Mouse (Mus musculus): Measurements from ENCODE around the gene B230219D22Rik. TPM values are rescaled to one million over a fixed set of nuclear protein-coding genes. Genes with fewer than 3 reads are reported as not detected.

The B230219D22Rik gene
- polyA plus RNA-seq, 1 experiment from 2014 or later, result 50.5 TPM

GRCm38 (mm10) chr13:55727120-55727838 lies 34.4 kb downstream of the B230219D22Rik start, which contains the start of gene Pcbd2:
Gene Pcbd2, plus strand, starts transcription at chr13:55727368.
- H3K27me3 ChIP-seq, result no peaks in the 10 kb centered on the region
- H3K9ac ChIP-seq, result peak within 1 kb of the TSS; percentile 82
- H3K27ac ChIP-seq, result peak within 1 kb of the TSS; percentile 95
- ATAC-seq (replicated peaks; ENCODE audit: insufficient number of reproducible peaks, insufficient read depth, low FRiP score, low read depth), result peak; percentile 90
- H3K9me3 ChIP-seq (replicated peaks), result no peaks in the 10 kb centered on the region
- WGBS, result under 1% methylated on average over 71 of the region's 73 CpGs
- H3K4me1 ChIP-seq (replicated peaks), result no peaks in the 10 kb centered on the region
- peak within 1 kb of the TSS; percentile 85 for H3K4me2 ChIP-seq
- H3K36me3 ChIP-seq, result peaks cover 13% of the 10 kb centered on the region
- H3K4me3 ChIP-seq, result peak within 1 kb of the TSS; percentile 63

GRCm38 (mm10) chr13:55727839-55728238 lies 34.9 kb downstream of the B230219D22Rik start:
- H3K4me1 ChIP-seq (replicated peaks), result no peaks in the 10 kb centered on the region
- WGBS, result 2% methylated on average over 19 of the region's 19 CpGs
- H3K4me3 ChIP-seq, result peak overlapping the region; percentile 63
- H3K27ac ChIP-seq, result peak overlapping the region; percentile 95
- peak overlapping the region; percentile 85 for H3K4me2 ChIP-seq
- no peaks in the 10 kb centered on the region for H3K27me3 ChIP-seq
- peak overlapping the region; percentile 82 for H3K9ac ChIP-seq
- H3K36me3 ChIP-seq, result peaks cover 13% of the 10 kb centered on the region
- no peaks in the 10 kb centered on the region for H3K9me3 ChIP-seq (replicated peaks)
- ATAC-seq (replicated peaks; ENCODE audit: insufficient number of reproducible peaks, insufficient read depth, low FRiP score, low read depth), result peak; percentile 82

GRCm38 (mm10) chr13:55730716-55731115 lies 37.8 kb downstream of the B230219D22Rik start:
- Histone ChIP-seq H3K27me3 (no peaks in the 10 kb centered on the region), H3K4me2 (no peak overlapping the region), H3K4me3 (no peak overlapping the region), H3K9me3 (replicated peaks) (no peaks in the 10 kb centered on the region), H3K4me1 (replicated peaks) (no peaks in the 10 kb centered on the region), H3K27ac (no peak overlapping the region), H3K9ac (no peak overlapping the region), H3K36me3 (0 out of 2 replicates have a peak, but pooled peaks cover 5% of the 10 kb centered on the region)
- WGBS, result 84% methylated on average over 7 of the region's 7 CpGs
- no peak for ATAC-seq (replicated peaks; ENCODE audit: insufficient number of reproducible peaks, insufficient read depth, low FRiP score, low read depth)

- Histone ChIP-seq H3K9ac (no peak overlapping the region), H3K27me3 (no peaks in the 10 kb centered on the region), H3K36me3 (no peaks in the 10 kb centered on the region), H3K9me3 (replicated peaks) (no peaks in the 10 kb centered on the region), H3K4me3 (no peak overlapping the region), H3K4me1 (replicated peaks) (no peaks in the 10 kb centered on the region), H3K4me2 (no peak overlapping the region), H3K27ac (no peak overlapping the region)
- ATAC-seq (replicated peaks; ENCODE audit: insufficient number of reproducible peaks, insufficient read depth, low FRiP score, low read depth), result no peak
- 73% methylated on average over 2 of the region's 2 CpGs for WGBS
These were observed 39.2 kb downstream of the B230219D22Rik start for GRCm38 (mm10) chr13:55732121-55732520.

GRCm38 (mm10) chr13:55733628-55734502 lies 40.9 kb downstream of the B230219D22Rik start:
- no peaks in the 10 kb centered on the region for H3K36me3 ChIP-seq
- H3K9me3 ChIP-seq (replicated peaks), result no peaks in the 10 kb centered on the region
- H3K27ac ChIP-seq, result no peak overlapping the region
- H3K4me3 ChIP-seq, result no peak overlapping the region
- 85% methylated on average over 22 of the region's 22 CpGs for WGBS
- no peaks in the 10 kb centered on the region for H3K27me3 ChIP-seq
- H3K4me1 ChIP-seq (replicated peaks), result no peaks in the 10 kb centered on the region
- no peak overlapping the region for H3K9ac ChIP-seq
- no peak for ATAC-seq (replicated peaks; ENCODE audit: insufficient number of reproducible peaks, insufficient read depth, low FRiP score, low read depth)
- no peak overlapping the region for H3K4me2 ChIP-seq

GRCm38 (mm10) chr13:55737885-55738284 lies 45.0 kb downstream of the B230219D22Rik start:
- Histone ChIP-seq H3K4me1 (replicated peaks) (no peaks in the 10 kb centered on the region), H3K4me3 (no peak overlapping the region), H3K9ac (no peak overlapping the region), H3K36me3 (no peaks in the 10 kb centered on the region), H3K27ac (no peak overlapping the region), H3K27me3 (no peaks in the 10 kb centered on the region), H3K9me3 (replicated peaks) (no peaks in the 10 kb centered on the region), H3K4me2 (no peak overlapping the region)
- no peak for ATAC-seq (replicated peaks; ENCODE audit: insufficient number of reproducible peaks, insufficient read depth, low FRiP score, low read depth)
- WGBS, result 82% methylated on average over 8 of the region's 8 CpGs

GRCm38 (mm10) chr13:55742306-55742705 lies 49.4 kb downstream of the B230219D22Rik start:
- Histone ChIP-seq H3K9ac (no peak overlapping the region), H3K4me3 (no peak overlapping the region), H3K4me1 (replicated peaks) (no peaks in the 10 kb centered on the region), H3K27ac (no peak overlapping the region), H3K4me2 (no peak overlapping the region), H3K36me3 (no peaks in the 10 kb centered on the region), H3K27me3 (no peaks in the 10 kb centered on the region), H3K9me3 (replicated peaks) (no peaks in the 10 kb centered on the region)
- ATAC-seq (replicated peaks; ENCODE audit: insufficient number of reproducible peaks, insufficient read depth, low FRiP score, low read depth), result no peak
- WGBS, result 59% methylated on average over 8 of the region's 8 CpGs

Other genes with a start within 250 kb of the B230219D22Rik start
- gene Grk6, start 248.1 kb upstream of the B230219D22Rik start, polyA plus RNA-seq (2015; fragmentation: Nextera tagmentation; extraction: Ambion mirVana), result 15.5 and 24.7 TPM in 2 replicates
- 0.18 and 0.30 TPM in 2 replicates for gene Prr7, start 228.9 kb upstream of the B230219D22Rik start, polyA plus RNA-seq (2015; fragmentation: Nextera tagmentation; extraction: Ambion mirVana)
- 60.1 and 77.2 TPM in 2 replicates for gene Dbn1, start 205.0 kb upstream of the B230219D22Rik start, polyA plus RNA-seq (2015; fragmentation: Nextera tagmentation; extraction: Ambion mirVana)
- 221 and 251 TPM in 2 replicates for gene Pdlim7, start 179.4 kb upstream of the B230219D22Rik start, polyA plus RNA-seq (2015; fragmentation: Nextera tagmentation; extraction: Ambion mirVana)
- gene Dok3, start 163.8 kb upstream of the B230219D22Rik start, polyA plus RNA-seq (2015; fragmentation: Nextera tagmentation; extraction: Ambion mirVana), result 1.3 and 3.0 TPM in 2 replicates
- 23.6 and 34.7 TPM in 2 replicates for gene Ddx41, start 156.5 kb upstream of the B230219D22Rik start, polyA plus RNA-seq (2015; fragmentation: Nextera tagmentation; extraction: Ambion mirVana)
- gene Fam193b, start 122.0 kb upstream of the B230219D22Rik start, polyA plus RNA-seq (2015; fragmentation: Nextera tagmentation; extraction: Ambion mirVana), result 17.1 and 22.6 TPM in 2 replicates
- 103 TPM in 2 replicates for gene Tmed9, start 119.4 kb upstream of the B230219D22Rik start, polyA plus RNA-seq (2015; fragmentation: Nextera tagmentation; extraction: Ambion mirVana)
- gene B4galt7, start 93.2 kb upstream of the B230219D22Rik start, polyA plus RNA-seq (2015; fragmentation: Nextera tagmentation; extraction: Ambion mirVana), result 16.5 and 23.4 TPM in 2 replicates
- gene Caml, start 70.1 kb upstream of the B230219D22Rik start, polyA plus RNA-seq (2015; fragmentation: Nextera tagmentation; extraction: Ambion mirVana), result 37.9 and 38.2 TPM in 2 replicates
- gene Ddx46, start 58.1 kb upstream of the B230219D22Rik start, polyA plus RNA-seq (2015; fragmentation: Nextera tagmentation; extraction: Ambion mirVana), result 16.7 and 20.4 TPM in 2 replicates
- gene Txndc15, start 21.5 kb downstream of the B230219D22Rik start, polyA plus RNA-seq (2015; fragmentation: Nextera tagmentation; extraction: Ambion mirVana), result 60.7 and 69.1 TPM in 2 replicates
- 49.9 and 55.7 TPM in 2 replicates for gene Pcbd2, start 34.2 kb downstream of the B230219D22Rik start, polyA plus RNA-seq (2015; fragmentation: Nextera tagmentation; extraction: Ambion mirVana)
- not detected in 2 replicates for gene Catsper3, start 91.4 kb downstream of the B230219D22Rik start, polyA plus RNA-seq (2015; fragmentation: Nextera tagmentation; extraction: Ambion mirVana)
- gene Pitx1, start 143.1 kb downstream of the B230219D22Rik start, polyA plus RNA-seq (2015; fragmentation: Nextera tagmentation; extraction: Ambion mirVana), result 0.05 and 0.46 TPM in 2 replicates